Mouse (Mus musculus): Measurements from ENCODE around the gene Btnl4.

- TF ChIP-seq EP300 (IDR thresholded peaks at IDR 0.05), result no peak
- no peak for TF ChIP-seq CTCF (IDR thresholded peaks at IDR 0.05)
Measured at GRCm38 (mm10) chr17:34476427-34476826, 691 bp downstream of the Btnl4 start.

Data from lung, postnatal 0 days (tissue).